Mouse (Mus musculus) adrenal gland, adult 10 weeks (tissue): ENCODE results near the gene Zfp729b. TPM values are rescaled to one million over a fixed set of nuclear protein-coding genes. Genes with fewer than 3 reads are reported as not detected.

ENCODE experiments used
- polyA plus RNA-seq: library from polyadenylated mRNA; stranded (reverse); fragments of 350-450 nt; fragmentation: Illumina TruSeq; extraction: RNeasy Lipid Tissue Mini Kit (QIAGEN cat#74804); gene quantifications from one replicate; pipeline ENCODE4 v1.2.3, GENCODE M21; 2014; ENCODE audit warnings: low read depth, low replicate concordance

The Zfp729b gene
- polyA plus RNA-seq = 42.5 TPM

GRCm38 (mm10) chr13:67609066-67609876, at the start of gene Zfp729b:
Zfp729b (minus strand) TSS chr13:67609707.

GRCm38 (mm10) chr13:67637294-67638007, 27.9 kb upstream of the Zfp729b start, which contains the start of the genes Gm49345 and Zfp729a:
Gm49345 (minus strand) TSS chr13:67637769.
Zfp729a (minus strand) TSS chr13:67637791.

GRCm38 (mm10) chr13:67553730-67554129, 55.8 kb downstream of the Zfp729b start, which contains the start of gene Zfp748:
Zfp748 (minus strand) TSS chr13:67553830.

Other genes with a start within 250 kb of the Zfp729b start
- 2.8 TPM for gene Gm28044, start 249.2 kb downstream of the Zfp729b start, polyA plus RNA-seq
- 12.7 TPM for gene Zfp953, start 249.1 kb downstream of the Zfp729b start, polyA plus RNA-seq
- 0.93 TPM for gene Gm28041, start 234.0 kb downstream of the Zfp729b start, polyA plus RNA-seq
- gene Zfp456, start 233.9 kb downstream of the Zfp729b start, polyA plus RNA-seq = 5.0 TPM
- gene Zfp429, start 209.9 kb downstream of the Zfp729b start, polyA plus RNA-seq = 18.5 TPM
- 2.0 TPM for gene Zfp459, start 188.3 kb downstream of the Zfp729b start, polyA plus RNA-seq
- gene Zfp874a, start 158.1 kb downstream of the Zfp729b start, polyA plus RNA-seq = 128 TPM
- gene Zfp874b, start 125.4 kb downstream of the Zfp729b start, polyA plus RNA-seq = 54.2 TPM
- 33.4 TPM for gene Zfp58, start 109.2 kb downstream of the Zfp729b start, polyA plus RNA-seq
- gene Gm26965, start 83.6 kb downstream of the Zfp729b start, polyA plus RNA-seq = not detected
- gene Zfp87, start 83.5 kb downstream of the Zfp729b start, polyA plus RNA-seq = 30.4 TPM
- gene Zfp748, start 55.9 kb downstream of the Zfp729b start, polyA plus RNA-seq = 32.6 TPM
- not detected for gene Gm49345, start 28.1 kb upstream of the Zfp729b start, polyA plus RNA-seq
- 42.6 TPM for gene Zfp729a, start 28.1 kb upstream of the Zfp729b start, polyA plus RNA-seq
- 23.0 TPM for gene Zfp738, start 77.4 kb upstream of the Zfp729b start, polyA plus RNA-seq
- 43.6 TPM for gene Zfp65, start 119.5 kb upstream of the Zfp729b start, polyA plus RNA-seq
- gene Zfp85, start 145.5 kb upstream of the Zfp729b start, polyA plus RNA-seq = 25.8 TPM
- 10.6 TPM for gene Zfp493, start 170.0 kb upstream of the Zfp729b start, polyA plus RNA-seq
- gene Zfp273, start 204.0 kb upstream of the Zfp729b start, polyA plus RNA-seq = 32.0 TPM
- not detected for gene Gm10037, start 221.4 kb upstream of the Zfp729b start, polyA plus RNA-seq